Mouse (Mus musculus): Measurements from ENCODE around the gene Dynlrb1. TPM values are rescaled to one million over a fixed set of nuclear protein-coding genes. Genes with fewer than 3 reads are reported as not detected.
A peak's percentile ranks its signal among the peaks of the same experiment; 100 is the strongest.

The Dynlrb1 gene
- polyA plus RNA-seq (2014; fragmentation: Nextera tagmentation; extraction: Ambion mirVana): 534 and 550 TPM in 2 replicates

- Histone ChIP-seq H3K4me2 (replicated peaks; ENCODE audit: low read depth, low read length) (peak within 1 kb of the TSS; percentile 55), H3K9ac (ENCODE audit: low read depth, low read length) (peak within 1 kb of the TSS; percentile 93), H3K9me3 (ENCODE audit: control insufficient read depth, low read length) (no peaks in the 10 kb centered on the region), H3K27ac (ENCODE audit: low read depth, low read length) (peak within 1 kb of the TSS; percentile 83), H3K4me1 (replicated peaks; ENCODE audit: control insufficient read depth, insufficient read depth, low read length) (peaks cover 2% of the 10 kb centered on the region; the same call in 1 of the 2 replicates), H3K4me3 (ENCODE audit: low read depth, low read length) (peak within 1 kb of the TSS; percentile 91), H3K36me3 (ENCODE audit: control insufficient read depth, insufficient read depth, low read length) (no peaks in the 10 kb centered on the region), H3K27me3 (ENCODE audit: control insufficient read depth, insufficient read depth, low read length) (no peaks in the 10 kb centered on the region)
- WGBS: under 1% methylated on average over 50 of the region's 50 CpGs
- ATAC-seq (ENCODE audit: low FRiP score) (peak; percentile 100), DNase-seq (ENCODE audit: low spot score) (peak; percentile 99)
These were observed at the start of gene Dynlrb1 for GRCm38 (mm10) chr2:155236362-155236992. Gene Dynlrb1, plus strand, starts transcription at chr2:155236533.

- 79% methylated on average over 2 of the region's 2 CpGs for WGBS
- no peaks in the 10 kb centered on the region for H3K9me3 ChIP-seq (ENCODE audit: control insufficient read depth, low read length)
- H3K4me1 ChIP-seq (replicated peaks; ENCODE audit: control insufficient read depth, insufficient read depth, low read length): no peaks in the 10 kb centered on the region
- H3K4me3 ChIP-seq (ENCODE audit: low read depth, low read length): no peak overlapping the region
- ATAC-seq (ENCODE audit: low FRiP score) (no peak), DNase-seq (ENCODE audit: low spot score) (peak; percentile 50)
- no peak overlapping the region for H3K4me2 ChIP-seq (replicated peaks; ENCODE audit: low read depth, low read length)
- H3K27ac ChIP-seq (ENCODE audit: low read depth, low read length): no peak overlapping the region
- H3K27me3 ChIP-seq (ENCODE audit: control insufficient read depth, insufficient read depth, low read length): no peaks in the 10 kb centered on the region
- H3K9ac ChIP-seq (ENCODE audit: low read depth, low read length): no peak overlapping the region
- 0 out of 2 replicates have a peak, but pooled peaks cover 4% of the 10 kb centered on the region for H3K36me3 ChIP-seq (ENCODE audit: control insufficient read depth, insufficient read depth, low read length)
These were observed 28.9 kb upstream of the Dynlrb1 start for GRCm38 (mm10) chr2:155207419-155207818.

GRCm38 (mm10) chr2:155223145-155223544, 13.2 kb upstream of the Dynlrb1 start:
- Histone ChIP-seq H3K27me3 (ENCODE audit: control insufficient read depth, insufficient read depth, low read length) (no peaks in the 10 kb centered on the region), H3K27ac (ENCODE audit: low read depth, low read length) (no peak overlapping the region), H3K4me3 (ENCODE audit: low read depth, low read length) (no peak overlapping the region), H3K4me1 (replicated peaks; ENCODE audit: control insufficient read depth, insufficient read depth, low read length) (no peaks in the 10 kb centered on the region), H3K36me3 (ENCODE audit: control insufficient read depth, insufficient read depth, low read length) (peaks cover 6% of the 10 kb centered on the region), H3K9me3 (ENCODE audit: control insufficient read depth, low read length) (no peaks in the 10 kb centered on the region), H3K9ac (ENCODE audit: low read depth, low read length) (no peak overlapping the region), H3K4me2 (replicated peaks; ENCODE audit: low read depth, low read length) (no peak overlapping the region)
- WGBS: 94% methylated on average over 2 of the region's 2 CpGs
- ATAC-seq (ENCODE audit: low FRiP score) (no peak), DNase-seq (ENCODE audit: low spot score) (no peak)

GRCm38 (mm10) chr2:155224721-155225120, 11.6 kb upstream of the Dynlrb1 start:
- Histone ChIP-seq H3K27ac (ENCODE audit: low read depth, low read length) (no peak overlapping the region), H3K4me3 (ENCODE audit: low read depth, low read length) (no peak overlapping the region), H3K4me1 (replicated peaks; ENCODE audit: control insufficient read depth, insufficient read depth, low read length) (no peaks in the 10 kb centered on the region), H3K4me2 (replicated peaks; ENCODE audit: low read depth, low read length) (no peak overlapping the region), H3K9me3 (ENCODE audit: control insufficient read depth, low read length) (no peaks in the 10 kb centered on the region), H3K27me3 (ENCODE audit: control insufficient read depth, insufficient read depth, low read length) (no peaks in the 10 kb centered on the region), H3K9ac (ENCODE audit: low read depth, low read length) (no peak overlapping the region), H3K36me3 (ENCODE audit: control insufficient read depth, insufficient read depth, low read length) (peaks cover 6% of the 10 kb centered on the region)
- no peak for DNase-seq (ENCODE audit: low spot score)
- ATAC-seq (ENCODE audit: low FRiP score): no peak
- WGBS: 95% methylated on average over 7 of the region's 7 CpGs

GRCm38 (mm10) chr2:155235746-155236361, 479 bp upstream of the Dynlrb1 start:
- Histone ChIP-seq H3K4me3 (ENCODE audit: low read depth, low read length) (peak overlapping the region; percentile 91), H3K36me3 (ENCODE audit: control insufficient read depth, insufficient read depth, low read length) (no peaks in the 10 kb centered on the region), H3K4me1 (replicated peaks; ENCODE audit: control insufficient read depth, insufficient read depth, low read length) (peaks cover 2% of the 10 kb centered on the region; the same call in 1 of the 2 replicates), H3K27me3 (ENCODE audit: control insufficient read depth, insufficient read depth, low read length) (no peaks in the 10 kb centered on the region), H3K9ac (ENCODE audit: low read depth, low read length) (peak overlapping the region; percentile 66; the same call in 1 of the 2 replicates), H3K4me2 (replicated peaks; ENCODE audit: low read depth, low read length) (peak overlapping the region; percentile 52), H3K9me3 (ENCODE audit: control insufficient read depth, low read length) (no peaks in the 10 kb centered on the region), H3K27ac (ENCODE audit: low read depth, low read length) (peak overlapping the region; percentile 83)
- peak; percentile 91 for ATAC-seq (ENCODE audit: low FRiP score)
- WGBS: 7% methylated on average over 13 of the region's 13 CpGs
- DNase-seq (ENCODE audit: low spot score): peak; percentile 46

- H3K9me3 ChIP-seq (ENCODE audit: control insufficient read depth, low read length): no peaks in the 10 kb centered on the region
- H3K4me2 ChIP-seq (replicated peaks; ENCODE audit: low read depth, low read length): peak overlapping the region; percentile 55
- DNase-seq (ENCODE audit: low spot score): peak; percentile 12
- H3K36me3 ChIP-seq (ENCODE audit: control insufficient read depth, insufficient read depth, low read length): no peaks in the 10 kb centered on the region
- H3K27me3 ChIP-seq (ENCODE audit: control insufficient read depth, insufficient read depth, low read length): no peaks in the 10 kb centered on the region
- H3K9ac ChIP-seq (ENCODE audit: low read depth, low read length): peak overlapping the region; percentile 93
- peaks cover 2% of the 10 kb centered on the region; the same call in 1 of the 2 replicates for H3K4me1 ChIP-seq (replicated peaks; ENCODE audit: control insufficient read depth, insufficient read depth, low read length)
- ATAC-seq (ENCODE audit: low FRiP score): no peak
- H3K4me3 ChIP-seq (ENCODE audit: low read depth, low read length): peak overlapping the region; percentile 91
- H3K27ac ChIP-seq (ENCODE audit: low read depth, low read length): no peak overlapping the region
- 24% methylated on average over 4 of the region's 4 CpGs for WGBS
These were observed 943 bp downstream of the Dynlrb1 start for GRCm38 (mm10) chr2:155237276-155237675.

GRCm38 (mm10) chr2:155240915-155241314, 4.6 kb downstream of the Dynlrb1 start:
- Histone ChIP-seq H3K36me3 (ENCODE audit: control insufficient read depth, insufficient read depth, low read length) (peaks cover 13% of the 10 kb centered on the region; the same call in 1 of the 2 replicates), H3K27me3 (ENCODE audit: control insufficient read depth, insufficient read depth, low read length) (no peaks in the 10 kb centered on the region), H3K9me3 (ENCODE audit: control insufficient read depth, low read length) (no peaks in the 10 kb centered on the region), H3K4me1 (replicated peaks; ENCODE audit: control insufficient read depth, insufficient read depth, low read length) (peaks cover 2% of the 10 kb centered on the region; the same call in 1 of the 2 replicates), H3K27ac (ENCODE audit: low read depth, low read length) (no peak overlapping the region), H3K4me2 (replicated peaks; ENCODE audit: low read depth, low read length) (no peak overlapping the region), H3K4me3 (ENCODE audit: low read depth, low read length) (no peak overlapping the region), H3K9ac (ENCODE audit: low read depth, low read length) (no peak overlapping the region)
- DNase-seq (ENCODE audit: low spot score) (no peak), ATAC-seq (ENCODE audit: low FRiP score) (no peak)
- whole genome bisulfite sequencing: 78% methylated on average over 4 of the region's 4 CpGs

GRCm38 (mm10) chr2:155242296-155242855, 6.0 kb downstream of the Dynlrb1 start:
- Histone ChIP-seq H3K9ac (ENCODE audit: low read depth, low read length) (no peak overlapping the region), H3K27me3 (ENCODE audit: control insufficient read depth, insufficient read depth, low read length) (no peaks in the 10 kb centered on the region), H3K27ac (ENCODE audit: low read depth, low read length) (no peak overlapping the region), H3K4me1 (replicated peaks; ENCODE audit: control insufficient read depth, insufficient read depth, low read length) (peaks cover 2% of the 10 kb centered on the region; the same call in 1 of the 2 replicates), H3K4me2 (replicated peaks; ENCODE audit: low read depth, low read length) (no peak overlapping the region), H3K36me3 (ENCODE audit: control insufficient read depth, insufficient read depth, low read length) (peaks cover 21% of the 10 kb centered on the region), H3K4me3 (ENCODE audit: low read depth, low read length) (no peak overlapping the region), H3K9me3 (ENCODE audit: control insufficient read depth, low read length) (no peaks in the 10 kb centered on the region)
- ATAC-seq (ENCODE audit: low FRiP score) (no peak), DNase-seq (ENCODE audit: low spot score) (no peak)
- WGBS: 87% methylated on average over 7 of the region's 7 CpGs
